Mouse (Mus musculus) limb, embryonic 10.5 days (tissue): ENCODE data around the gene Polr3h. TPM values are rescaled to one million over a fixed set of nuclear protein-coding genes. Genes with fewer than 3 reads are reported as not detected.

ENCODE experiments used
- DNase-seq: peaks from one replicate; pipeline ENCODE4 v3.0.0-alpha.2; 2017; ENCODE audit warnings: low spot score
- H3K27ac ChIP-seq: fragments of 300-500 bp; sonication (generic); 2 replicates; pipeline ENCODE4 v1.5.1; 2016; ENCODE audit warnings: mild to moderate bottlenecking
- H3K27me3 ChIP-seq: fragments of 300-500 bp; sonication (generic); 2 replicates; pipeline ENCODE4 v1.6.1; 2016; ENCODE audit warnings: low read depth, mild to moderate bottlenecking; ENCODE audit not compliant: poor library complexity, severe bottlenecking
- H3K36me3 ChIP-seq: fragments of 300-500 bp; sonication (generic); 2 replicates; pipeline ENCODE4 v1.6.1; 2016; ENCODE audit warnings: mild to moderate bottlenecking, moderate library complexity
- H3K4me1 ChIP-seq: fragments of 300-500 bp; sonication (generic); 2 replicates; pipeline ENCODE4 v1.6.1; 2016
- H3K4me3 ChIP-seq: fragments of 300-500 bp; sonication (generic); 2 replicates; pipeline ENCODE4 v1.5.1; 2016; ENCODE audit warnings: mild to moderate bottlenecking, moderate library complexity
- H3K9me3 ChIP-seq: fragments of 300-500 bp; sonication (generic); replicated peaks from 2 replicates; pipeline ENCODE4 v1.6.1; 2016; ENCODE audit warnings: mild to moderate bottlenecking
- WGBS: fragments of 180-500 bp; shearing (Covaris S2); methylation state at CpG from one replicate; pipeline ENCODE4 v1.1.7; 2016; 5-methylcytosine and 5-hydroxymethylcytosine counted together
- polyA plus RNA-seq: library from polyadenylated mRNA; unstranded; fragments of >200 nt; fragmentation: Nextera tagmentation; extraction: Ambion mirVana; gene quantifications from 2 replicates; pipeline ENCODE4 v1.2.1, GENCODE M21; 2016

The Polr3h gene
- polyA plus RNA-seq, 1 experiment from 2014 or later = 75.5 TPM

DNA sequence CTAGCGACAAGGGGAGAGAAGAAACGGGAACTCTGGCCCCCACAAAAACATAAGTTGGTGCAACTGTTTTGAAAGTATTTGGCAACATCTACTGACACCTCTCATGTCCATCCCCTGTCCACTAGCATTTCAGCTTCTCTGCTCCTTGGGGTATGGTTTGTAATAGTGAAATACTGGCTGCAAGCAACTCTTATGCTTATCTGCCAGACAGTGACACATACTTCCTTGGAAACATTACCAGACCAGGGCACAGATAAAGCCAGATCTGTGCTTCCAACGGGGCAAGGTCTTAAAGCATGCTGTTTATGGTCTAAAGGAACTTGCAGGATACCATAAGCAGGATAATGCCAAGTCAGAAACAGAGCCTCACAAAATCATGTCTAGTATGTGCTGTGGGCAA lies 32.9 kb upstream of the Polr3h start:
- 92% methylated on average over 3 of the region's 3 CpGs for WGBS
- peaks cover 8% of the 10 kb centered on the region; the same call in 1 of the 2 replicates for H3K36me3 ChIP-seq

DNA sequence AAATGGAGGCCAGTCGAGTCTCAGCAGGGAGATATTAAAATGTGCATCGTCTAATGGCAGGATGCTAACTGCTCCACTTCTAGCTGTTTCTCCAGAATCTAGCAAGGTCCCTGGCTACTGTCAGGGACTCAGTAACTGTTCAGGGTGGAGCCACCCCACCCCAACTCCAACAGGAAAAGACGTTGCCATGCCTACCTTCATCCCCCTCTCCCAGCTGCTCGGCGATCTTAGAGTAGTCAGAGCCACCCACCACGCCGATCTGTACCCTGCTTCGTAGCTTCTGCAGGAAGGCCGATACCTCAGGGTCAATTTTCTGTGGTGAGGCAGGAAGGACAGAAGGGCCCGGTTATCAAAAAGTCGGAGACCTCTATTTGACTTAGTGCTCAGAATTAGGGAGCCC lies 31.6 kb upstream of the Polr3h start:
- H3K27ac ChIP-seq = no peak overlapping the region
- no peak overlapping the region for H3K4me3 ChIP-seq
- peaks cover 8% of the 10 kb centered on the region; the same call in 1 of the 2 replicates for H3K36me3 ChIP-seq
- H3K27me3 ChIP-seq = no peaks in the 10 kb centered on the region
- H3K9me3 ChIP-seq = no peaks in the 10 kb centered on the region
- H3K4me1 ChIP-seq = peaks cover 7% of the 10 kb centered on the region
- 89% methylated on average over 11 of the region's 11 CpGs for WGBS
- no peak for DNase-seq

More for the DNA sequence above, 32.9 kb upstream of the Polr3h start:
- Histone ChIP-seq H3K9me3 (no peaks in the 10 kb centered on the region), H3K27ac (no peak overlapping the region), H3K4me1 (peaks cover 7% of the 10 kb centered on the region), H3K4me3 (no peak overlapping the region), H3K27me3 (no peaks in the 10 kb centered on the region)
- DNase-seq = no peak

DNA sequence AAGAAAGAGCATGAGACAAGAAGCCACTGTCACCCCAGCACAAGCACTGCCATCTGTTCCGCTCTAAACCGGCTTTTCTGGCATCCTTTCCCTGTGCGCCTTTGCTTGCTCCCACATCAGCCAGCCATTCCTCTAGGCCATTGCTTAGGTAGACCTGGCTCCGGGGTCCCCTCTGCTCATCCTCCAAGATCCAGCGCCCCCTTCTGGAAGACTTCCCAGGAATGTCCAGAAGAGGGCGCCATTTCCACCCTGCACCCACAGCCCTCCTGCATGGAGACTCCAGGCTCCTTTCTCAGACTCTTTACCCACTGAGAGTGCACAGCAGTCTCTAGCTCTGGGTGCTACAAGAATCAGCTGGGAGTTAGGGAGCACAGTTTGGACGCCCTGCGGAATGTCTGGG lies 30.4 kb upstream of the Polr3h start:
- WGBS = 58% methylated on average over 8 of the region's 8 CpGs
- no peak overlapping the region for H3K27ac ChIP-seq
- H3K27me3 ChIP-seq = no peaks in the 10 kb centered on the region
- H3K4me1 ChIP-seq = peaks cover 7% of the 10 kb centered on the region
- H3K36me3 ChIP-seq = peaks cover 11% of the 10 kb centered on the region; the same call in 1 of the 2 replicates
- no peak overlapping the region for H3K4me3 ChIP-seq
- no peaks in the 10 kb centered on the region for H3K9me3 ChIP-seq
- peak; percentile 66 for DNase-seq

DNA sequence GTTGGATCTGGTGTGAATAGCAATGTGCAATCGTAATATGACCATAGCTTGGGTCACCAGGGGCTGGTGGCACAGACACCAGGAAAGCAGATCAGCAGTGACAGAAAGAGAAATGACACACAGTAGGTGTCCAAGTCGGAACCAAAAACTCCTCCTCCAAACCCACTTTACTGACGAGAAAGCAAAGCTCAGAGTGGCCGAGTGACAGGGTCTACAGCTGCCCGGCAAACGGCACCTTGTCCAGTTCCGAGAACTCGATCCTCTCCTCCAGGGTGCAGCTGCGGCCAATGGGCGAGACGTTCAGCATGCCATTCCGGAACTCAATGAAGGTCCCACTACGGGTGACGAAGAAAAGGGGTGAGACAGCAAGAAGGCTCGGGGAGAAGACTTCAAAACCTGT lies 29.4 kb upstream of the Polr3h start:
- peaks cover 3% of the 10 kb centered on the region for H3K4me1 ChIP-seq
- H3K9me3 ChIP-seq = no peaks in the 10 kb centered on the region
- H3K27ac ChIP-seq = no peak overlapping the region
- no peaks in the 10 kb centered on the region for H3K27me3 ChIP-seq
- no peak for DNase-seq
- 94% methylated on average over 15 of the region's 15 CpGs for WGBS
- H3K36me3 ChIP-seq = peaks cover 11% of the 10 kb centered on the region; the same call in 1 of the 2 replicates
- H3K4me3 ChIP-seq = no peak overlapping the region

- peaks cover 11% of the 10 kb centered on the region; the same call in 1 of the 2 replicates for H3K36me3 ChIP-seq
- H3K27me3 ChIP-seq = no peaks in the 10 kb centered on the region
- no peak overlapping the region for H3K4me3 ChIP-seq
- 93% methylated on average over 6 of the region's 6 CpGs for WGBS
- H3K27ac ChIP-seq = no peak overlapping the region
- no peak for DNase-seq
- no peaks in the 10 kb centered on the region for H3K9me3 ChIP-seq
- no peaks in the 10 kb centered on the region for H3K4me1 ChIP-seq
These were observed 28.7 kb upstream of the Polr3h start for GRCm38 (mm10) chr15:81954716-81955115.

DNA sequence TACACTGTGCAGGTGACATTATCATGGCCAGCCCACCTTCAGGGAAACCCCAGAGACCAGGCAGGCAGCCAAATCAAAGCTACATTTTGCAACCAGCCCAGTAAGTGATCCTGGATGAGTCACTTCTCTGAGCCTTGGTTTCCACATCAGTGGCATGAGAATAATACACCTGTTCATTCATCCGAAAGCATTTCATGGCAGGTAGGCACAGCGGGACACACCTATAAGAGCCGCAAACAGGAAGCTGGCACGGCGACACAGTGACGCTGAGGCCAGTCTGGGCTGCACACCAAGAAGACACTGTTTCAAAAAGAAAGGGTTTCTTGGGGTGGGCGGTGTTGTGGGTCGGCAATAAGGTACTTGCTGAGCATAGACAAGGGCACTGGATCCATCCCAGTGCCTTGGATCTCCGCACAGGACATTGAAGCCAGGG lies 28.1 kb upstream of the Polr3h start:
- H3K4me1 ChIP-seq = no peaks in the 10 kb centered on the region
- no peak overlapping the region for H3K27ac ChIP-seq
- no peaks in the 10 kb centered on the region for H3K9me3 ChIP-seq
- no peak for DNase-seq
- no peak overlapping the region for H3K4me3 ChIP-seq
- WGBS = 98% methylated on average over 9 of the region's 9 CpGs
- no peaks in the 10 kb centered on the region for H3K27me3 ChIP-seq
- peaks cover 11% of the 10 kb centered on the region; the same call in 1 of the 2 replicates for H3K36me3 ChIP-seq

DNA sequence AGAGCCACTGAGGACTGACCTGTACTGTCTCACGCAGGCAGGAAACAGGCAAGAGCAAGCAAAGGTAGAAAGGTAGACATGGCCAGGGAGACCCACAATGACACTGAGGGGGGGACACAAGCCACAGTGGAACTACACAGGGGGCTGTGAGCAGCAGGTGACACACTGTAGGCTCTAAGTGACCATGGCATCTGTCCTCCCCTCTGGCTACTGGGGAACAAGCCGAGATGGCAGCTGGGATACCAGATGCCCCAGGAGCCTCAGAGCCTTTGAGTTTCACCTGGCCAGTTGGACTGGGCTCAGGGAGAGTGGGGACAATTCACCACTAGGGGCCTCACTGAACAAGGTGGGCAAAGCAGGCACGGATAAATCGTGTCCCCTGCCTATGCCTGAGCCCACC lies 26.3 kb upstream of the Polr3h start:
- no peaks in the 10 kb centered on the region for H3K9me3 ChIP-seq
- no peak for DNase-seq
- WGBS = 86% methylated on average over 4 of the region's 4 CpGs
- H3K4me1 ChIP-seq = no peaks in the 10 kb centered on the region
- H3K27ac ChIP-seq = no peak overlapping the region
- H3K36me3 ChIP-seq = peaks cover 11% of the 10 kb centered on the region; the same call in 1 of the 2 replicates
- H3K4me3 ChIP-seq = no peak overlapping the region
- no peaks in the 10 kb centered on the region for H3K27me3 ChIP-seq

DNA sequence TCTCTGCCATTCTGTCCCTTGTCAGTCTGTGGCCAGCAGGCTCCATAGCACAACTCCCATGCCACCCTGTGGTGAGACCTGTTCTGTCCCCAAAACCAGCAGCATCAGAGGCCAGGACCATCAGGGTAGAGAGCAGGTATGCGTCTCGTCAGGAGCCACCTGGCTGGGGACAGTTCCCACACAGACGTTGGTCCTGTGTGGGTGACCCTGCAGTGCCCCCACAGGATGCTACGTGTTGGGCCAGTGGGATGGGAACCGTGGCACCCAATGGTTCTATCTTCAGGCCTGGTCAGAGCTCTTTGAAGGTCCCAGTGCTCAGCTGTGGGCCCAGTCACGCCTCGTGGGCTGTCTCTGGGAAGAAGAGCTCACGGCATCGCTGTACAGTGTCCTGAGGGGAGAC lies 25.1 kb upstream of the Polr3h start:
- peaks cover 11% of the 10 kb centered on the region; the same call in 1 of the 2 replicates for H3K36me3 ChIP-seq
- H3K27ac ChIP-seq = no peak overlapping the region
- H3K9me3 ChIP-seq = no peaks in the 10 kb centered on the region
- 91% methylated on average over 9 of the region's 9 CpGs for WGBS
- no peaks in the 10 kb centered on the region for H3K4me1 ChIP-seq
- no peak for DNase-seq
- no peak overlapping the region for H3K4me3 ChIP-seq
- no peaks in the 10 kb centered on the region for H3K27me3 ChIP-seq

DNA sequence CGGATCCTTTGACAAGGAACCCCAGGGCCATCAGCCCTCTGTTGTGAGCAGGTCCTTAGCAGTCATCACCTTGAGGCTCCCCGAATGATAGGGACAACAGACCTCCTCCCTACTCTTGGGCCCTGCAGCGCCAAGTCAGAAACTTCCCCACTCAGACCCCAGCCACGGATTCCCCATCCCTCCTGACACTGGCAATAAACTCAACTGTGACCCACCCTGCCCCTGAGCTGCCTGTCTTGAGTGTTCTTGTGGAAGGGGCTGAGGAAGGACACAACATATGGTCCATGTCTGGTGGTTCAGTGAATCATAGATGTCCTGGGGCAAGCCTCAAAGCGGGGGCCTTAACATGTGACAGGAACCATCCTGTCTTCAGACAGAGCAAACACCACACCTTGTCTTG lies 24.7 kb upstream of the Polr3h start:
- DNase-seq = no peak
- Histone ChIP-seq H3K4me1 (no peaks in the 10 kb centered on the region), H3K36me3 (peaks cover 11% of the 10 kb centered on the region; the same call in 1 of the 2 replicates), H3K4me3 (no peak overlapping the region), H3K27ac (no peak overlapping the region), H3K27me3 (no peaks in the 10 kb centered on the region), H3K9me3 (no peaks in the 10 kb centered on the region)
- WGBS = 92% methylated on average over 5 of the region's 5 CpGs

- Histone ChIP-seq H3K36me3 (peaks cover 6% of the 10 kb centered on the region; the same call in 1 of the 2 replicates), H3K27ac (no peak overlapping the region), H3K4me3 (no peak overlapping the region), H3K9me3 (no peaks in the 10 kb centered on the region), H3K27me3 (no peaks in the 10 kb centered on the region), H3K4me1 (no peaks in the 10 kb centered on the region)
- no peak for DNase-seq
- WGBS = 72% methylated on average over 11 of the region's 11 CpGs
These were observed 23.6 kb upstream of the Polr3h start for GRCm38 (mm10) chr15:81949476-81950131.

DNA sequence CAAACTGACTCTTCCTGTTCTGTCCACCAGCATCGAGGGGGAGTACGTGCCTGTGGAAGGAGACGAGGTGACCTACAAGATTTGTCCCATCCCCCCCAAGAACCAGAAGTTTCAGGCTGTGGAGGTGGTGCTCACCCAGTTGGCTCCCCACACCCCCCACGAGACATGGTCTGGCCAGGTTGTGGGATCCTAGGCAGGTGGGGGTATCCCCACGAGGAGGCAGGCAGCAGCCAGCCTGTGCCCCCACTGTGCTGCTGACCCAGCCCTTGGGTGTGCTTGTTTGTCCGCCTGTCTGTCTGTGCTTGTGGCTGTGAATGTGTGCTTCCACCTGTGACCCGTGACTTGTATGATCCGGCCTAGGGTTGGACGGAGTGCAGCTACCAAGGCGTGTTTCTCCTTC lies 23.0 kb upstream of the Polr3h start:
- Histone ChIP-seq H3K9me3 (no peaks in the 10 kb centered on the region), H3K27me3 (no peaks in the 10 kb centered on the region), H3K27ac (no peak overlapping the region), H3K36me3 (0 out of 2 replicates have a peak, but pooled peaks cover 4% of the 10 kb centered on the region), H3K4me3 (no peak overlapping the region), H3K4me1 (no peaks in the 10 kb centered on the region)
- 86% methylated on average over 10 of the region's 10 CpGs for WGBS
- no peak for DNase-seq

DNA sequence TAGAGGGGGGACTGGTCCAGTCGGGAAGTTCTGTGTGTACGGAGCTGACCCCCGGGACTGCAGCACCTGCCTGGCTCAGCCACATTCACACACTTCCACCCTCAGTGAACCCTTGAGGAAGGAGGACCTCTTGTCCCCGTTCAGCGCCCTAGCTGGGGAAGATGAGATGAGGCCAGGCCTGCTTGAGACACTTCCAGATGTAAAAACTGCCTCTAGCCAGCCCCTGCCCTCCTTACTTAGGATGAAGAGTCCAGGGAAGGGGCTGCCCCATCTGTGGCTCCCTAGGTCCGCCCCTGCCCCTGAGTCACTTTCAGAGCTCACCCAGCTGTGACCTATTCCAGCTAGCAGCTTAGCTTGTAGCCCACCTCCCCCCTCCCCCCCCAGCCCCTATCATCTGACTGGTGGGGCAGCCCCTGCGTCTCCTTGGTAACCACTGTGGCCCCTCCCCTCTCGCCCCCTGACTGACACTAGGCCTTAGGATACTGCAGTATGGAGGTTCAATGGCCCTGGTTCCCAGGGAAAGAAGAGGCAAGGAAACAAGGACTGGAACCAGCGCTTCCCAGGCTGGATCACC lies 17.2 kb upstream of the Polr3h start:
- Histone ChIP-seq H3K36me3 (no peaks in the 10 kb centered on the region), H3K9me3 (no peaks in the 10 kb centered on the region), H3K27me3 (no peaks in the 10 kb centered on the region), H3K4me3 (no peak overlapping the region; the same call in 1 of the 2 replicates), H3K4me1 (peaks cover 21% of the 10 kb centered on the region), H3K27ac (peak overlapping the region; percentile 44)
- 14% methylated on average over 9 of the region's 9 CpGs for WGBS
- DNase-seq = peak; percentile 65

DNA sequence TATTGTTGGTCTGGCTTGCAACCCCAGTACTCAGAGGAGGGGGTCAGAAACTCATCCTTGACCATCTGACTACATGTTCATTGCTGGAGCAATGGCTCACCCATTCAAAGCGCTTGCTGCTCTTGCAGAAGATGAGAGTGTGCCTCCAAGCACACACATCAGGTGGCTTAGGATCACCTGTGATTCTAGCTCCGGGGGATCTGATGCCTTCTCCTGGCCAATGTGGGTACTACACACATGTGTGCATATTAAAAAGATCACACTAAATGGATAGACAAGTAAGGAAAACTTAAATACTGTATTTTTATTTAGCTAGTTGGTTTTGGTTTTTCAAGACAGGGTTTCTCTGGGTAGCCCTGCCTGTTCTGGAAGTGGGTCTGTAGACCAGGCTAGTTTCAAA lies 15.0 kb upstream of the Polr3h start:
- no peak overlapping the region for H3K27ac ChIP-seq
- H3K27me3 ChIP-seq = peaks cover 18% of the 10 kb centered on the region
- H3K36me3 ChIP-seq = no peaks in the 10 kb centered on the region
- H3K4me1 ChIP-seq = peaks cover 44% of the 10 kb centered on the region
- H3K9me3 ChIP-seq = no peaks in the 10 kb centered on the region
- 93% methylated on average over 2 of the region's 2 CpGs for WGBS
- H3K4me3 ChIP-seq = no peak overlapping the region
- DNase-seq = no peak
